Mouse (Mus musculus) embryonic fibroblast, embryonic 13.5 days (primary cell): Measurements from ENCODE around the gene Utp6.

Experiments
- CTCF ChIP-seq: IDR thresholded peaks from 2 replicates; pipeline ENCODE4 v1.5.1; 2011; ENCODE audit warnings: mild to moderate bottlenecking, control low read depth, low read length, moderate library complexity, borderline replicate concordance; ENCODE audit not compliant: insufficient read depth
- POLR2A ChIP-seq: IDR thresholded peaks from 2 replicates; pipeline ENCODE4 v1.6.1; 2011; ENCODE audit warnings: low read depth, mild to moderate bottlenecking, control low read depth, low read length, moderate library complexity

DNA sequence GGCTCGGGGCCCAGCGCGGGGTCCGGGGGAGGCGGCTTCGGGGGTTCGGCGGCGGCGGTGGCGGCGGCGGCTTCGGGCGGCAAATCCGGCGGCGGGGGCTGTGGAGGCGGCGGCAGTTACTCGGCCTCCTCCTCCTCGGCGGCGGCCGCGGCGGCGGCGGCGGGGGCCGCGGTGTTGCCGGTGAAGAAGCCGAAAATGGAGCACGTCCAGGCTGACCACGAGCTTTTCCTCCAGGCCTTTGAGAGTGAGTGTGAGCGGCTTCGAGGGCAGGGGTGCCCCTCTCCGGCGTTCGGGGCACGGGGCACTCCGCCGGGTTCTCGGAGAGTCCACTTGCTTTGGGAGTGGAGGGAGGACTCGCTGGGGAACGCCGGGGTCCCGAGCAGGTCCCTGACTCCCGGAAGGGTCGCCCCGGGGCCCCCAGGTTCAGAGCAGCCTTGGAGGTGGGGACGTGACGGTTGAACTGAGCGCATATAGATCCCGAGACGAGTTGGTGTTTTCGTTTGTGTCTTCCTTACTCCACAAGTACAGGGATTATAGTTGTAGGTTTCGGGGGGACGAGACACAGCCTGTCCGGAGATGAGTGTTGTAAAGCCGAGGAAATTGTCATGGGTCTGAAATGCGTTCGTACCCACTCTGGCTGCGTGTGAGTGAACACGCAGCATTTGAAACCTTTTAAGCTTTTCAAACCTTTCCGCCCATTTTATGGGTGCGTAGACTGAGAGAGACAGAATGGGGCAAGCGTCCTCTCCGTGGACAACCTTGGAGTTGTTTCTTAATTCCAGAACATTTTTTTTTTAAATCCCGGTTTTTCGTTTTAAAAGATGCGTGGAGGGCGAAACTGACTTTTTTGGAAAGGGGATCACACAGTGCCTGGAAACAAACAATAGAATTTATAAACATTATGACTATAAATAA, 31.4 kb upstream of the Utp6 start:
- TF ChIP-seq POLR2A (no peak), CTCF (no peak)
